Mouse (Mus musculus) lung, embryonic 14.5 days (tissue): Measurements from ENCODE around the gene Plagl2. TPM values are rescaled to one million over a fixed set of nuclear protein-coding genes. Genes with fewer than 3 reads are reported as not detected.

Experiments used
- ATAC-seq: fragments of 200-750 bp; cut with Nextera tagmentation; 2 replicates; pipeline ENCODE4 v1.8.0; 2017; ENCODE audit warnings: mild to moderate bottlenecking, moderate TSS enrichment, moderate library complexity; ENCODE audit not compliant: insufficient read depth
- DNase-seq: peaks from one replicate; pipeline ENCODE4 v3.0.0-alpha.2; 2015
- H3K27ac ChIP-seq: fragments of 300-500 bp; sonication (generic); 2 replicates; pipeline ENCODE4 v1.5.1; 2014; ENCODE audit warnings: low read depth, mild to moderate bottlenecking, moderate library complexity
- H3K27me3 ChIP-seq: fragments of 300-500 bp; sonication (generic); 2 replicates; pipeline ENCODE4 v1.6.1; 2014; ENCODE audit warnings: low read length, control low read depth; ENCODE audit not compliant: insufficient read depth
- H3K36me3 ChIP-seq: fragments of 300-500 bp; sonication (generic); 2 replicates; pipeline ENCODE4 v1.6.1; 2014; ENCODE audit warnings: control low read depth; ENCODE audit not compliant: insufficient read depth
- H3K4me1 ChIP-seq: fragments of 300-500 bp; sonication (generic); 2 replicates; pipeline ENCODE4 v1.6.1; 2014; ENCODE audit warnings: antibody characterized with exemption, control low read depth; ENCODE audit not compliant: insufficient read depth
- H3K4me2 ChIP-seq: fragments of 300-500 bp; sonication (generic); 2 replicates; pipeline ENCODE4 v1.6.1; 2014; ENCODE audit warnings: mild to moderate bottlenecking
- H3K4me3 ChIP-seq: fragments of 300-500 bp; sonication (generic); 2 replicates; pipeline ENCODE4 v1.5.1; 2014; ENCODE audit warnings: low read depth, low read length
- H3K9ac ChIP-seq: fragments of 300-500 bp; sonication (generic); 2 replicates; pipeline ENCODE4 v1.6.1; 2014
- H3K9me3 ChIP-seq: fragments of 300-500 bp; sonication (generic); 2 replicates; pipeline ENCODE4 v1.6.1; 2016; ENCODE audit warnings: low read depth, low read length, control low read depth
- CTCF ChIP-seq: IDR thresholded peaks from 2 replicates; pipeline ENCODE4 v1.5.1; 2016; ENCODE audit warnings: antibody characterized with exemption, low read depth
- WGBS: fragments of 180-500 bp; shearing (Covaris S2); extraction: QIAGEN DNeasy Blood & Tissue Kit; methylation state at CpG from one replicate; pipeline ENCODE4 v1.1.7; 2014; 5-methylcytosine and 5-hydroxymethylcytosine counted together
- polyA plus RNA-seq: library from polyadenylated mRNA; unstranded; fragments of >200 nt; fragmentation: Nextera tagmentation; extraction: Ambion mirVana; gene quantifications from 2 replicates; pipeline ENCODE4 v1.2.1, GENCODE M21; 2014

The Plagl2 gene
- polyA plus RNA-seq, 1 experiment from 2014 or later, result 23.3 TPM

DNA sequence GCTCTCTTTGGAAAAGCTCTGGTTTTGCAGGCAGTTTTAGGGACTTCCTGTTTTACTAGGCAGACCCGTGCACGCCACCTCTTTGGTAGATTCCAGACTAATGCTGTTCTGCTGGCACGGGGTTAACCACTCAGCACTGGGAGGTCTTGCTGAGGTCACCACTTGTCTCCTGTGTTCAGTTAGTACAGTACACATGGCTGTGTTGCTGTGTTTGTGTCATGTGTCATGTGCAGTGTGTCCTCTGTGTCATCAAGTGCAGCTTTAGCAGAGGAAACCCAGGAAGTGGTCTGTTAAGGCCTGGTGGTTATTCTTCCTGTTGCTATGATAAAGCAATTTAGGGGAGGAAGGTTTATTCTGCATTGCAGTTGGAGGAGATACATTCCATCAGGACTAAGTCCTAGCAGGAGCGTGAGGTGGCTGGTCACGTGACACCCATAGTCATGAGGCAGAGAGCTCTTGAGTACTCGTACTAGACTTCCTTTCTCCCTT is 26.4 kb downstream of the Plagl2 start:
- Histone ChIP-seq H3K27me3 (no peaks in the 10 kb centered on the region), H3K4me1 (no peaks in the 10 kb centered on the region), H3K27ac (no peak overlapping the region), H3K4me3 (no peak overlapping the region), H3K9me3 (no peaks in the 10 kb centered on the region), H3K36me3 (peaks cover 4% of the 10 kb centered on the region), H3K4me2 (no peak overlapping the region), H3K9ac (no peak overlapping the region)
- DNase-seq (no peak), ATAC-seq (peak; percentile 33; the same call in 1 of the 2 replicates)
- WGBS, result 44% methylated on average over 6 of the region's 6 CpGs
- no peak for TF ChIP-seq CTCF

DNA sequence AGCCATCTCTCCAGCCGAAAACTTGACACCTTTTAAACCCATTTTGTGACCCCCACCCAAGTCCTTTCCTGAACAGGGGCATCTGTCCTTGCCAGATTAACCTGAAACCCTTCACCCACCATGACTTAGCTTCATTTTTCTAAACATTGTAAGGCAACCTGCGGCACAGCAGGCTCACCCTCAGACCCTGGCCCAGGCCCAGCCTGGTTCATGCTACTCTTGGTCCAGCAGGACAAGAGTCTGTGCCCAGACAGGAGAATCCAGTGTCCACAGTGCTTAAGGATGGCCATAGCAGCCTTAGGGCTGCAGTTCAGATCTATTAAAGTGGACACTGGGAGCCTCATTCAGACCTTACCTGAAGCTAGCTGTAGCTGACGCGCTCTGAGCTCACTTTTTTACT is 27.9 kb downstream of the Plagl2 start:
- Histone ChIP-seq H3K9me3 (no peaks in the 10 kb centered on the region), H3K9ac (no peak overlapping the region), H3K4me1 (no peaks in the 10 kb centered on the region), H3K27ac (no peak overlapping the region), H3K4me3 (no peak overlapping the region), H3K27me3 (no peaks in the 10 kb centered on the region), H3K36me3 (peaks cover 17% of the 10 kb centered on the region), H3K4me2 (no peak overlapping the region)
- WGBS, result 80% methylated on average over 4 of the region's 4 CpGs
- no peak for TF ChIP-seq CTCF
- ATAC-seq (no peak), DNase-seq (no peak)

DNA sequence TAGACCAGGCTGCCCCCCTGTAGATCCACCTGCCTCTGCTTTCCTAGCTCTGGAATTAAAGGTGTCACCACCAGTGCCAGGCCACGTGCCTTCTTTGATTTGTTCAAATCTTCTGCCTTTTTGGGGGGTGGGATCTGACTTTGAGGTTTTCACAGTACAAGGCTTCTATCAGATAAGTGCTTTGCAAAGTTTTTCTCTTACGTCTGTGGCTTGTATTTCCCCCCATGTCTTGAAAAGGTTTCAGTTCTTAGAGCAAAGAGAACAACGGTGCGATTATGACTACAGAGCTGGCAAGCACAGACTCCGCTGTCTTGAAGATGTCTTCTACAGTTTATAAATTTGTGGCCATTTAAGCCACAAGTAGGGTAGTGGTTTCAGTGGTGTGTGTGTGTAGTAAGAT is 29.8 kb downstream of the Plagl2 start:
- no peak overlapping the region for H3K4me2 ChIP-seq
- H3K36me3 ChIP-seq, result peaks cover 35% of the 10 kb centered on the region
- no peaks in the 10 kb centered on the region for H3K9me3 ChIP-seq
- WGBS, result 86% methylated on average over 5 of the region's 5 CpGs
- no peaks in the 10 kb centered on the region for H3K4me1 ChIP-seq
- no peak overlapping the region for H3K4me3 ChIP-seq
- H3K9ac ChIP-seq, result no peak overlapping the region
- TF ChIP-seq CTCF, result no peak
- ATAC-seq (no peak), DNase-seq (no peak)
- H3K27me3 ChIP-seq, result no peaks in the 10 kb centered on the region
- no peak overlapping the region for H3K27ac ChIP-seq

DNA sequence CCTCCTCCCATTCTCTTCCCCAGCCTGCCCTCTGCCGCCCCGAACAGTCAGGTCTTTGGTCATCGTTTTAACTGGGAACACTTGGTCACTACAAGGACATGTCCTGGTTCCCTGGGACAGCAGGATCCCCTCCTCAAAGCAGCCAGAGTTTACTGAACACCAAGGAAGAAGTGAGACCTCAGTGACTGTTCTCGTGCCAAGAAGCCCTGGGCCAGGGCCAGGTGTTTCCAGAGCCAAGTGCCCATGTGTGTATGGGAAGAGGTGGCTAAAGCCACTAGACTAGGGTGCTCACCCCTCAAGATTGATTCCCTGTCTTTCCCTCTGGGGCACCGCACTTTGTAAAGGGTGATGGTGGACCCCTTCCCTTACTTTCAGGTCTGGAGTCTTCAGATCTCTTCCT is 31.9 kb downstream of the Plagl2 start:
- H3K4me3 ChIP-seq, result no peak overlapping the region
- no peak for ATAC-seq
- H3K9me3 ChIP-seq, result no peaks in the 10 kb centered on the region
- no peak overlapping the region for H3K27ac ChIP-seq
- no peaks in the 10 kb centered on the region for H3K27me3 ChIP-seq
- peaks cover 55% of the 10 kb centered on the region for H3K36me3 ChIP-seq
- H3K4me1 ChIP-seq, result no peaks in the 10 kb centered on the region
- TF ChIP-seq CTCF, result no peak
- H3K9ac ChIP-seq, result no peak overlapping the region
- WGBS, result 91% methylated on average over 5 of the region's 5 CpGs
- no peak for DNase-seq
- no peak overlapping the region for H3K4me2 ChIP-seq

DNA sequence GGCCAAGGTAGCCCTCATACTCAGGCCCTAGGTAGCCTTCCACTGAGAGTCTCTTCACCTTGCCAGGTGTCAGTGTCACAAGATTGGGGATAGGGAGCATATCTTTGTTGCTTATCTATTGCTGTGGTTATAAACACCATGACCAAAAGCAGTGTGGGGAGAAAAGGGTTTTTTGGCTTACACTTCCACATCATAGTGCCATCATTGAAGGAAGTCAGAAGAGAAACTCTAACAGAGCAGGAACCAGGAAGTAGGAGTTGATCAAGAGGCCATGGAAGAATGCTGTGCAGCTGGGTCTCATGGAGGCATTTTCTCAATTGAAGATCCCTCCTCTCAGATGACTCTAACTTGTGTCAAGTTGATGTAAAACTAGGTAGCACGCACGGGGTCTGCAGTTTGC is 33.1 kb downstream of the Plagl2 start:
- no peak overlapping the region for H3K27ac ChIP-seq
- 95% methylated on average over 2 of the region's 2 CpGs for WGBS
- H3K36me3 ChIP-seq, result peaks cover 66% of the 10 kb centered on the region
- no peaks in the 10 kb centered on the region for H3K9me3 ChIP-seq
- no peak overlapping the region for H3K9ac ChIP-seq
- DNase-seq, result no peak
- no peak for ATAC-seq
- H3K4me1 ChIP-seq, result no peaks in the 10 kb centered on the region
- no peak overlapping the region for H3K4me3 ChIP-seq
- no peaks in the 10 kb centered on the region for H3K27me3 ChIP-seq
- no peak for TF ChIP-seq CTCF
- H3K4me2 ChIP-seq, result no peak overlapping the region

DNA sequence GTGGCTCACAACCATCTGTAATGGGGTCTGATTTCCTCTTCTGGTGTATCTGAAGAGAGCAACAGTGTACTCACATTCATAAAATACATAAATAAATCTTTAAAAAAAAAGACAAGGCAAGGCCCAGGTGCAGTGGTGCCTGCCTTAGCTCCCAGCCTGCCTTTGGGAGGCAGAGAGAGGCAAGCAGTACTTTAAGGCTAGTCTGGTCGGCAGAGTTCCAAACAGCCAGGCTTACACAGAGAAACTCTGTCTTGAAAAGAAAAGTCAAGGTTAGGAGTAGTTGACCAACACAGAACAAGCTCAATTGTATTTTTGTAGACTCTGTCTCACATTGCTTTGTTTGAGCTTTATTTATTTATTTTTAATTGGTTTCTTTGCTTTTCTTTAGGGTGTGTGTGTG is 38.5 kb downstream of the Plagl2 start:
- Histone ChIP-seq H3K4me2 (no peak overlapping the region), H3K4me1 (no peaks in the 10 kb centered on the region), H3K4me3 (no peak overlapping the region), H3K9ac (no peak overlapping the region), H3K9me3 (no peaks in the 10 kb centered on the region), H3K36me3 (peaks cover 90% of the 10 kb centered on the region), H3K27ac (no peak overlapping the region), H3K27me3 (no peaks in the 10 kb centered on the region)
- DNase-seq (no peak), ATAC-seq (no peak)
- WGBS, result 68% methylated on average over 1 of the region's 1 CpGs
- no peak for TF ChIP-seq CTCF

DNA sequence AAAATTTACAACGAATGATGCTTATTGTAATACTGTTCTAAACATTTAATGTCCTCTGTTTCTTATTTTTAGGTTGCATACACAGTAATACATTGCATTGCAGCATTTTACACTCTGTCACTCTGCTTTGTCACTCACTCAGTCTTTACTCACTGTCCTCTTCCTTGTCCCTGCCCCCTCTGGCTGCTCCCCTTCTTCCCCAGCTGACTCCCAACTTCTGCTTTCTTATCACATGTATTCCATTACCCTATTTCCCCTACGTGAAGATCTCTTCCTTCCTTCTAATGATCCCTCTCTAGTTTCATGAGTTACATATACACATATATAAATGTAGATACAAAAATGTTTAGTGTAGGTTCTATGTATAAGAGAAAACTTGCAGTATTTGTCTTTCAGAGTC is 42.1 kb downstream of the Plagl2 start:
- no peaks in the 10 kb centered on the region for H3K4me1 ChIP-seq
- H3K4me2 ChIP-seq, result no peak overlapping the region
- H3K36me3 ChIP-seq, result peaks cover 84% of the 10 kb centered on the region
- no peaks in the 10 kb centered on the region for H3K9me3 ChIP-seq
- no peak for TF ChIP-seq CTCF
- WGBS, result 82% methylated on average over 2 of the region's 2 CpGs
- no peak overlapping the region for H3K4me3 ChIP-seq
- DNase-seq, result no peak
- no peak overlapping the region for H3K27ac ChIP-seq
- no peaks in the 10 kb centered on the region for H3K27me3 ChIP-seq
- no peak for ATAC-seq
- H3K9ac ChIP-seq, result no peak overlapping the region

GRCm38 (mm10) chr2:153198485-153198884 is 42.7 kb downstream of the Plagl2 start:
- WGBS, result 72% methylated on average over 5 of the region's 5 CpGs
- Histone ChIP-seq H3K4me1 (no peaks in the 10 kb centered on the region), H3K4me3 (no peak overlapping the region), H3K4me2 (no peak overlapping the region), H3K27me3 (no peaks in the 10 kb centered on the region), H3K9ac (no peak overlapping the region), H3K27ac (no peak overlapping the region), H3K36me3 (peaks cover 84% of the 10 kb centered on the region), H3K9me3 (no peaks in the 10 kb centered on the region)
- TF ChIP-seq CTCF, result no peak
- DNase-seq (no peak), ATAC-seq (no peak)
